Mouse (Mus musculus): ENCODE measurements at regions not wholly inside any gene's neighbourhood (a gene's known extent, or its start where the extent isn't known, plus 50 kb on each side); places are given as distances from the start of the nearest gene placed in this dataset.
"Not testable (repeated sequence)": the region's sequence is repeated elsewhere in the genome, so short reads cannot be mapped to it uniquely, and the experiment has no call there.

- ATAC-seq (replicated peaks; ENCODE audit: low read depth, poor library complexity, severe bottlenecking) = no peak
Observed at GRCm38 (mm10) chr4:153604695-153605485, 122.3 kb upstream of the Ajap1 start.

GRCm38 (mm10) chr4:153616058-153616457, 133.4 kb upstream of the Ajap1 start:
- no peak for ATAC-seq (replicated peaks; ENCODE audit: low read depth, poor library complexity, severe bottlenecking)

GRCm38 (mm10) chr4:153616938-153617337, 134.3 kb upstream of the Ajap1 start:
- no peak for ATAC-seq (replicated peaks; ENCODE audit: low read depth, poor library complexity, severe bottlenecking)

DNA sequence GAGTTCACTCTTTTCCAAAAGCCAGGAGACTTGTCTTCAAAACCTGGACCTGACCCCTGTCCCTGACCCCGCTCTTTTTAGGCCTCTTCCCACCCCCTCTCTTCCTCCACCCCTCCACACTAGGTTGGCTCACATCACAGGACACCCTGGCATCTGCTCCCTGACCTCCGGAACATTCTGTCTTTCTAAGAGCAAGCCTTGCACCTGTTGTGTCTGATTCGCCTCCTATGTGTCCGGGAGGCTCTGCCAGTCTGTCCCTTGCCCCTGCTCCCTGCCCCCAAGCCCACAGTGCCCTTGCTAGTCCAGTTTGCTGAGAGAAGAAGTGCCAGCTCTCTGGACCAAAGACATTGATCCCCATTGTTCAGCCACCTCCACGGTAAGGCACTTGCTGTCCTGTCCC, 138.3 kb upstream of the Ajap1 start:
- ATAC-seq (replicated peaks; ENCODE audit: low read depth, poor library complexity, severe bottlenecking) = no peak

DNA sequence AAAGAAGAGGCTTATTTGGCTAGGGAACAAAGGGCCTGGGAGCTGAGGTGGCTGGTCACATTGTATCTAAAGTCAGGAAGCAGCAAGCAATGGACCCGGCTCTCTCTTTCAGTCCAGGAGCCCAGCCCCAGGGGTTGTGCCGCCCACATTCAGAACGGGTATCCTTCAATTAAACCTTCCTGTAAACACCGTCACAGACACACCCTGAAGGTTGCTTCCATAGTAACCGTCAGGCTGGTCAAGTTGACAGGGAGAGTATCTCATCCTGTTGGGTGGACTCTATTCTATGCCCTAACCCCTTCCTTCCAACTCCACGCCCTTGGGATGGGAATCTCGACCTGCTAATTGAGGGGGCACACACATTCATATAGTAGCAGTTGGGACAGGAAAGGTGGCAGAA, 148.6 kb upstream of the Ajap1 start:
- ATAC-seq (replicated peaks; ENCODE audit: low read depth, poor library complexity, severe bottlenecking) = no peak

DNA sequence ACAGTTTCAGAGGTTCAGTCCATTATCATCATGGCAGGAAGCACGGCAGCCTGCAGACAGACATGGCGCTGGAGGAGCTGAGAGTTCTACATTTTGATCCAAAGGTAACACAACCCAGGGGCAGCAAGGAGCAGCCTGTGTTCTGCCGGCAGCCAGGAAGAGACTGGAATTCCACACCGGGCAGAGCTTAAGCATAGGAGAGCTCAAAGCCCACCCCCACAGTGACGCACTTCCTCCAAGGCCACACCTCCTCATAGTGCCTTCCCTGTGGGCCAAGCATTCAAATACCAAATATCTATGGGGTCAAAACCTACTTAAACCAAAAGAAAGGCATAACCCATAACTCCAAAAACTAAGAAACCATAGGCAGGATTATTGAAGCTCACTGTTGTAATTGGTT, 149.4 kb upstream of the Ajap1 start:
- ATAC-seq (replicated peaks; ENCODE audit: low read depth, poor library complexity, severe bottlenecking) = no peak

DNA sequence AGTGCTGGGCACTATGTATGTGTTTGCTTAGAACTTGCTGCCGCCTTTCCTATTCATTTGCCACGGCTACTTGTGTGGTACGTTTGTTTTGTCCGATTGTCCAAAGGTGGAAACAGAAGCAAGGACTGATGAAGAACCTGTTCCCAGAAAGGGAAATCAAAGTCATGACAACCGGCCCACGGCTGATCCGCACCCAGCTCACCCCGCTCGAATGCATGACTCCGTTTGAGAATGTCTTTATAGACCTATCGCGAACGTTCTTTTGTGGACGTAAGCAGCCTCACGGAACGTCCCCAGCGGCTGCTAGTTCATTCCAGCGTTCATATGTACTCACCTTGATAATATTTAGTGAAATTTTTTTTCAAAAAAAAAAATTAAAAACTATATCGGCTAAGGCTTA, 149.9 kb upstream of the Ajap1 start:
- ATAC-seq (replicated peaks; ENCODE audit: low read depth, poor library complexity, severe bottlenecking) = no peak

DNA sequence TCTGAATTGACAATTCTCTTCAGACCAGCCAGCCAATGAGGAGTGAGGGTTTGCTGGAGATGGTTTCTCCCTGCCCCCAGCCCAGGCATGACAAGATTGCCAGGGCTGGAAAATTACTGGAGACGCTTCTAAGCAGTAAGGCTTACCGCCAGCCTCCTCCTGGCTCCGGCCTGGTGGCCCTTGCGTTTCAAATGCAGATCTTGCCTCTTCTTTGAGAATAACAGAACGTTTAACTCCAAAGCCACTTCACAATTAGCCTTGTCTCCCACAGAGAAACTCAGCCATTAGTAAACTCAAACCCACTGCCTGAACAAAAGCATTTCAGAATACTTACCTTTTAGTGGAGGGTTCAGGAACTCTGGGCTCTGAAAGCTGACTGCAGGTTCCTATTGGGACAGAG, 150.6 kb upstream of the Ajap1 start:
- no peak for ATAC-seq (replicated peaks; ENCODE audit: low read depth, poor library complexity, severe bottlenecking)

DNA sequence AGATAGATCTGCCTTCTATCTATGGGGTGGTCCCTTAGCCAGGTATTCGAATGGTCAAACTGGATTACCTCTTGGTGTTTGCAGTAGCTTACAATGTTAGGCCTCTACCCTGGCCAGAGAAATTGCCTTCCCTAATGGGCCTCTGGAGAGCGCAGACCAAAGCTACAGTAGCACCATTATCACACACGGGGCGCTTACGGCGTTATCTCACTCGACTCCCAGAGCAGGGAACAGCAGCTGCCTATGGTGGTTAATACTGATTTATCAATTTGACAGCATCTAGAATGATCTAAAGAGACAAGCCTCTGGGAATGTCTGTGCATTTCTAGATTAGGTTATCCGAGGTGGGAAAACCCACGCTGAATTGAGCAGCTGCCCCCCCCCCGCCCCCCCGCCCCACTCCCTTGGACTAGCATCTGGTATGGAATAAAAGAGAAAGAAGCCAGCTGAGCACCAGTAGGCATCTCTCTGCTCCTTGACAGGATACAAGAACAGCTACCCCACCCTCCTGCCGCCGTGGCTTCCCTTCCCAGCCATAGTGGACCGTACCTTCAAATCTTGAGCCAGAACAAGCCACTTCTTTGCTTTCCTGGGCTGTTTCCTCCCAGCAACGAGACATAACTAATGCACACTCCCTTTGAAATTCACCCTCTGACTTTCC, 151.7 kb upstream of the Ajap1 start:
- ATAC-seq (replicated peaks; ENCODE audit: low read depth, poor library complexity, severe bottlenecking) = no peak

DNA sequence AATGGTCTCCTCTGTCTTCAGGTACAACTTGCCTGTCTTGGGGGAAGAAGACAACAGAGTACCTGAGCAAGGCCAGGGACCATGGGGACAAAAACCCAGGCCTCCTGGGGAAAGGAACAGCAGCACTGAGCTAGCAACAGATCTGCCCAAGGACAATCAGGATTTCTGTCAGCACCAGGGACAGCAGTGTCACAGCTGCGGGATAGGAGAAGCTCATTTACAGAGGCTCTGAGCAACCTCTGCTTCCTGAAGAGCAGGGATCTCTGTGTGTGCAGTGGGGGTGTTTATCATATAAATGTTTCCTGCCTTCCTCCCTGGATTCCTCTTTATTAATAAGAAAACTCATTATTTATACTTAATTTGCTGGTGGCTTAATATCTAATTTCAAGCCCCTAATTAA, 155.4 kb upstream of the Ajap1 start:
- no peak for ATAC-seq (replicated peaks; ENCODE audit: low read depth, poor library complexity, severe bottlenecking)

- no peak for ATAC-seq (replicated peaks; ENCODE audit: low read depth, poor library complexity, severe bottlenecking)
Observed at GRCm38 (mm10) chr4:153651849-153652248, 169.2 kb upstream of the Ajap1 start.

DNA sequence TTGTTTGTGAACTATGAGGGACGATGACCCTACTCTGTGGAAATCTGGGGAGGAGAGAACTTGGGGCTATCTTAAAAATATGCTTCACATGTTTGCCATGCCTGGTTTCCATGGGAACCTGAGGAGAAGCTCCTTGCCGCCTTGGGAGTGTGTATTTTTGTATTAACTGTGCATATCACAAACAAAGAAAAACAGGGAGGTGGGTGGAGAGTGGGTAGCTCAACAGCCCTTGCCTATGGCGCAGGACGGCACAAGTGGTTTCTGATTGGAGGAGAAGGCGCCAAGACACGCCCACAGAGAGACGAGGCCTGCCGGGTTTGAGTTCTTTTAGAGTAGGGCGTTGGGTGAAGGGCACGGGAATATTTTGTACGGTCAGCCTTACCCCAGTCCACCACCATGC, 170.2 kb upstream of the Ajap1 start:
- ATAC-seq (replicated peaks; ENCODE audit: low read depth, poor library complexity, severe bottlenecking) = no peak

- ATAC-seq (replicated peaks; ENCODE audit: low read depth, poor library complexity, severe bottlenecking) = no peak
Observed at GRCm38 (mm10) chr4:153662731-153663130, 180.1 kb upstream of the Ajap1 start.

DNA sequence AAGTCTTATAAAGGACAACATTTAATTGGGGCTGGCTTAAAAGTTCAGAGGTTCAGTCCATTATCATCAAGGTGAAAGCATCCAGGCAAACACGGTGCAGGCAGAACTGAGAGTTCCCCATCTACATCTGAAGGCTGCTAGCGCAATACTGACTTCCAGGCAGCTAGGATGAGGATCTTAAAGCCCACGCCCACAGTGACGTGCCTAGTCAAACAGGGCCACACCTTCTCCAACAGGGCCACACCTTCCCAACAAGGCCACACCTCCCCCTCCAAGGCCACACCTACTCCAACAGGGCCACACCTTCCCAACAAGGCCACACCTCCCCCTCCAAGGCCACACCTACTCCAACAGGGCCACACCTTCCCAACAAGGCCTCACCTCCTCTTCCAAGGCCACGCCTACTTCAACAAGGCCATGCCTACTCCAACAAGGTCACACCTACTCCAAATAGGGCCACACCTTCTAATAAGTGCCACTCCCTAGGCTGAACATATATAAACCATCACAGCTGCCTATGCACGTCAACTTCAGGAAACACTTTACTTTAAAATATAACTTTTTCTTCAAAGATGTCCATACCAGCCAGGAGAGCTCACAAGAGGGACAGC, 184.1 kb upstream of the Ajap1 start:
- ATAC-seq (replicated peaks; ENCODE audit: low read depth, poor library complexity, severe bottlenecking) = not testable (repeated sequence)

- ATAC-seq (replicated peaks; ENCODE audit: low read depth, poor library complexity, severe bottlenecking) = no peak
Observed at GRCm38 (mm10) chr4:153669070-153669469, 186.5 kb upstream of the Ajap1 start.

DNA sequence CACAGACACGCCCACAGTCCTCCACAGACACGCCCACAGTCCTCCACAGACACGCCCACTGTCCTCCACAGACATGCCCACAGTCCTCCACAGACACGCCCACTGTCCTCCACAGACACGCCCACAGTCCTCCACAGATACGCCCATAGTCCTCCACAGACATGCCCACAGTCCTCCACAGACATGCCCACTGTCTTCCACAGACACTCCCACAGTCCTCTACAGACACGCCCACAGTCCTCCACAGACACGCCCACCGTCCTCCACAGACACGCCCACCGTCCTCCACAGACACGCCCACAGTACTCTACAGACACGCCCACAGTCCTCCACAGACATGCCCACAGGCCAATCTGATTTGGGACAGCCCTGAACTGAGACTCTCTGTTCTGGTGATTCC, 187.6 kb upstream of the Ajap1 start:
- ATAC-seq (replicated peaks; ENCODE audit: low read depth, poor library complexity, severe bottlenecking) = no peak

DNA sequence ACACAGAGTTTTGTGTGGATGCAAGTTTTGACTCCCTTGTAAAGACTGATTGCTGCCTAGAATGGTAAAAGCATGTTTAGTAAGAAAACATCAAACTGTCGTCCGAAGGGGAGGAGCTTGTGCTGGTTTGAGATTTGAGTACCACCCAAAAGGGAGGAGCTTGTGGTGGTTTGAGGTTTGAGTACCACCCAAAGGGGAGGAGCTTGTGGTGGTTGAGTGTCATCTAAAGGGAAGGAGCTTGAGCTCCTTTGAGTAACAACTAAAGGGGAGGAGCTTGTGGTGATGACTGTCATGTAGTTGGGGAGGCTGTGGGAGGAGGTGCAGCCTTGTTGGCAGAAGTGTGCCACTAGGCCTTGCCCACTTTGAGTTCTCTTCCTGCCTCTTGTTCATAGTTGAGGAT, 192.8 kb upstream of the Ajap1 start:
- ATAC-seq (replicated peaks; ENCODE audit: low read depth, poor library complexity, severe bottlenecking) = no peak

DNA sequence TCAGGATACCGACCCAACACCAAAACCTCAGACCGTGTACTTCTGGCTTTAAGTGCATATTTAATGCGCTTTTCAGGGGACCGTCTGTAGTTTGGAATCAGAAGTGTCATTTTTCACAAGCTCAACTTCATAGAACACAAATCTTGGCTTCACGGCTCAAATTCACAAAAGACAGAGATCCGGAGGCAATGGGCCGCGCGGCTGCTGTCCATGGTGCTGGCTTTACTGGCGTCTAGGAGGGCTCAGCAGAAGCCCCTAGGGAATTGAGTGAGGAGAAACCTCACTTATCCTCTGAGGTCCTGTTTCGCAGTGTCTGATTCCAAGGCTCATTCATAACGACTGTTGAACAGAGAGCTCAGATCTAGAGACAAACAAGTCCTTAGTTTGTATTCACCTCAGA, 196.5 kb upstream of the Ajap1 start:
- no peak for ATAC-seq (replicated peaks; ENCODE audit: low read depth, poor library complexity, severe bottlenecking)

- ATAC-seq (replicated peaks; ENCODE audit: low read depth, poor library complexity, severe bottlenecking) = no peak
Observed at GRCm38 (mm10) chr4:153688441-153688840, 205.8 kb upstream of the Ajap1 start.

DNA sequence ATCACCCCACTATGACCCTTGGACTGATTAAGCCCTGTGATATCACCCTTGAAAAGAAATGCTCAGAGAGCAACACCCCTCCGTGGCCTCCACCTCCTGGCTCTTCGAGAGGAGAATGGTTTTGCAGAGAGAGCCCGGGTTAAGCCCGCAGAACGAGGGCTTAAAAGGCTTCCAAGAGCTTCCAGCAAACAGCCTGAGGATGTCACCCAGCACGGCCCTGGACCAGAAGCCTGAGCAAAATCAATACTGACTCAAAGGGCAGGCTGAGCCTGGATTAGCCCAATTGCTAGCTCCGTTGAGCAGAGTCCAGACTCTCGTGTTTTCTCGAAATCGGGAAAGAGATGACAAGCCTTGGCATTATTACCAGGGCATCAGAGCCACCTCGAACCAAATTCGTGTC, 211.3 kb upstream of the Ajap1 start:
- ATAC-seq (replicated peaks; ENCODE audit: low read depth, poor library complexity, severe bottlenecking) = no peak

DNA sequence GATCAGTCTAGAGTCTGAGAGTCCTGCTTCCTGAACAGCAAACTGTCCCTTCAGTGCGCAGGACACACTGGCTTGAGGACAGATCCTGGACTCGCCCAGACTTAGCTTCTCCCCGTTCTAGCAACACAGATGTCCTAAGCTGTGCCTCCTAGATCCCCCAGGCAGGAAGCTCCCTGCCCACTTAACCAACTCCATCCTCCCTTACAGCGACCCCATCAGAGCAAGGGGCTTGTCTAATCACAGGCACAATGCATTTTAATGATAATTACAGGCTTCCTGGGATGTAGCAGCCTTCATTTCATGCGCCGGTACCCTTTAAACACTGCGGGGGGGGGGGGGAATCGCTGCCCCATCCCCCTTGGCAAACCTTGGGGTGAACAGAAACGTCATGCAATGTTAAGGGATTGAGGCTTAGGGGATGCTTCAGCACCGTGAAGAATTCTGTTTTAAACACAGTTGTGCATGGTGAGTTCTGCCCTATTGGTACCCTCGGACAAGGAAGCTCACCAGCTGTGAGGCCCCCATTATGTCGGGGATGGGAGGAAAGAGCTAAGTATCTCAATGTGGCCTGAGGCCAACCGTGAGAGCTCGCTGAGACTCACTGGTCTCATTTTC, 213.9 kb upstream of the Ajap1 start:
- ATAC-seq (replicated peaks; ENCODE audit: low read depth, poor library complexity, severe bottlenecking) = no peak

Measured in common myeloid progenitor, adult 5-6 weeks (primary cell).